9 mouse cellular contexts compared by ENCODE assay signal in genomic region chr4:32373085-32373484, GRCm38 (mm10).
A peak's percentile ranks its signal among the peaks of the same experiment; 100 is the strongest.
DNase-seq lines count a peak whose midpoint lies in the region; ATAC-seq and TF ChIP-seq lines count a peak whose summit lies in the region.
"Had no signal": no experiment of that assay in that cellular context is flagged by ENCODE, and none has a peak within 500 bp of the region (broad histone marks: within the 10 kb centered on the region; RNA-seq: fewer than 3 reads in every experiment).

No protein-coding gene starts in this region.

- H3K4me3 ChIP-seq in kidney, embryonic 15.5 days (replicated peaks) = no peak overlapping the region
- no peak overlapping the region for H3K4me3 ChIP-seq in kidney, adult 2 months (ENCODE audit: insufficient read depth, low read depth, low read length)
- no peak overlapping the region for H3K4me3 ChIP-seq in hindbrain, postnatal 0 days (ENCODE audit: low read length)
- H3K4me3 ChIP-seq in midbrain, postnatal 0 days (ENCODE audit: low read depth, low read length) = no peak overlapping the region

- TF ChIP-seq CTCF in kidney, adult 2 months (conservative IDR thresholded peaks at IDR 0.05; ENCODE audit: insufficient read depth, insufficient read length, low read depth, low read length) = no peak
- no peak for TF ChIP-seq CTCF in hindbrain, postnatal 0 days (IDR thresholded peaks at IDR 0.05; ENCODE audit: low read depth)
- TF ChIP-seq CTCF in midbrain, postnatal 0 days (IDR thresholded peaks at IDR 0.05) = no peak

- no peak for TF ChIP-seq POLR2A in kidney, adult 2 months (IDR thresholded peaks at IDR 0.05; ENCODE audit: low read depth, low read length)

- peak overlapping the region; percentile 37; the same call in 1 of the 2 replicates for H3K27ac ChIP-seq in kidney, embryonic 15.5 days
- H3K27ac ChIP-seq in kidney, adult 2 months (ENCODE audit: insufficient read depth, low read depth, low read length) = no peak overlapping the region
- peak overlapping the region; percentile 64 for H3K27ac ChIP-seq in hindbrain, postnatal 0 days
- H3K27ac ChIP-seq in midbrain, postnatal 0 days (ENCODE audit: low read depth, low read length) = peak overlapping the region; percentile 26; the same call in 1 of the 2 replicates

- H3K4me2 ChIP-seq in kidney, embryonic 15.5 days = 0 out of 2 replicates have a peak overlapping the region, but pooled peaks have one; percentile 14
- no peak overlapping the region for H3K4me2 ChIP-seq in hindbrain, postnatal 0 days (ENCODE audit: low read depth, low read length)
- no peak overlapping the region for H3K4me2 ChIP-seq in midbrain, postnatal 0 days (ENCODE audit: low read depth, low read length, poor library complexity, severe bottlenecking)

- 53% methylated on average over 7 of the region's 7 CpGs for whole genome bisulfite sequencing in kidney, embryonic 15.5 days
- 66% methylated on average over 7 of the region's 7 CpGs for WGBS in kidney, adult 2 months
- WGBS in hindbrain, postnatal 0 days = 32% methylated on average over 7 of the region's 7 CpGs
- WGBS in midbrain, postnatal 0 days = 33% methylated on average over 7 of the region's 7 CpGs

- no peaks in the 10 kb centered on the region for H3K9me3 ChIP-seq in kidney, embryonic 15.5 days (replicated peaks)
- H3K9me3 ChIP-seq in hindbrain, postnatal 0 days (ENCODE audit: low read length) = no peaks in the 10 kb centered on the region
- H3K9me3 ChIP-seq in midbrain, postnatal 0 days (ENCODE audit: low read length) = no peaks in the 10 kb centered on the region

- 0 out of 2 replicates have a peak, but pooled peaks have one; percentile 27 for ATAC-seq in kidney, embryonic 15.5 days (replicated peaks; ENCODE audit: low FRiP score)
- peak; percentile 89 for ATAC-seq in common myeloid progenitor, adult 5-6 weeks (replicated peaks; ENCODE audit: low read depth, poor library complexity, severe bottlenecking)
- ATAC-seq in hindbrain, postnatal 0 days = peak; percentile 74
- ATAC-seq in midbrain, postnatal 0 days (ENCODE audit: low FRiP score) = peak; percentile 8; the same call in 1 of the 2 replicates
- no peak for ATAC-seq in activated CD4-positive, CD25-positive, alpha-beta regulatory T cell, adult 4 months
- ATAC-seq: Patski had no signal

- H3K36me3 ChIP-seq in kidney, embryonic 15.5 days = no peaks in the 10 kb centered on the region
- no peaks in the 10 kb centered on the region for H3K36me3 ChIP-seq in kidney, adult 2 months (ENCODE audit: control insufficient read depth, insufficient read depth, low read length)
- no peaks in the 10 kb centered on the region for H3K36me3 ChIP-seq in hindbrain, postnatal 0 days (ENCODE audit: insufficient read depth, low read length)
- no peaks in the 10 kb centered on the region for H3K36me3 ChIP-seq in midbrain, postnatal 0 days (ENCODE audit: insufficient read depth, low read length)

- no peaks in the 10 kb centered on the region for H3K27me3 ChIP-seq in kidney, embryonic 15.5 days
- H3K27me3 ChIP-seq in kidney, adult 2 months (replicated peaks; ENCODE audit: control insufficient read depth, insufficient read depth, low read length) = no peaks in the 10 kb centered on the region
- no peaks in the 10 kb centered on the region for H3K27me3 ChIP-seq in hindbrain, postnatal 0 days (ENCODE audit: insufficient read depth, low read length)
- no peaks in the 10 kb centered on the region for H3K27me3 ChIP-seq in midbrain, postnatal 0 days (ENCODE audit: insufficient read depth, low read length)
- H3K27me3 ChIP-seq: Patski had no signal

- peaks cover 8% of the 10 kb centered on the region; the same call in 1 of the 2 replicates for H3K4me1 ChIP-seq in kidney, embryonic 15.5 days
- H3K4me1 ChIP-seq in kidney, adult 2 months (ENCODE audit: control insufficient read depth, insufficient read depth, low read length) = no peaks in the 10 kb centered on the region
- H3K4me1 ChIP-seq in hindbrain, postnatal 0 days (ENCODE audit: insufficient read depth, low read length) = peaks cover 25% of the 10 kb centered on the region; the same call in 1 of the 2 replicates
- H3K4me1 ChIP-seq in midbrain, postnatal 0 days (ENCODE audit: insufficient read depth, low read length) = peaks cover 16% of the 10 kb centered on the region

- H3K9ac ChIP-seq in kidney, embryonic 15.5 days = no peak overlapping the region
- H3K9ac ChIP-seq in hindbrain, postnatal 0 days (replicated peaks; ENCODE audit: low read length) = 0 out of 2 replicates have a peak overlapping the region, but pooled peaks have one; percentile 9
- no peak overlapping the region for H3K9ac ChIP-seq in midbrain, postnatal 0 days (replicated peaks; ENCODE audit: low read length, poor library complexity, severe bottlenecking)

- no peak for DNase-seq in kidney, adult 2 months
- DNase-seq in hindbrain, postnatal 0 days (ENCODE audit: low spot score) = peak; percentile 61
- DNase-seq in midbrain, postnatal 0 days (ENCODE audit: low spot score) = peak; percentile 66
- no peak for DNase-seq in T-cell, adult 2 months (ENCODE audit: low spot score)
- no peak for DNase-seq in adrenal gland, adult (ENCODE audit: inconsistent age in 2 of 2, low spot score in 1 of 2)

Comparison
In these comparisons a context has a peak if more than half of its experiments do, and no peak if none do; other contexts are left out.
1. DNase-seq: peak in hindbrain, postnatal 0 days (single experiment) and midbrain, postnatal 0 days (single experiment); none in kidney, adult 2 months (single experiment), T-cell, adult 2 months (single experiment) and adrenal gland, adult (0 of 2).